Mouse (Mus musculus): ENCODE data around the gene Gpt2. TPM values are rescaled to one million over a fixed set of nuclear protein-coding genes. Genes with fewer than 3 reads are reported as not detected.

The Gpt2 gene
- total RNA-seq, 2 experiments from 2014 or later: 18.8 to 20.3 TPM

DNA sequence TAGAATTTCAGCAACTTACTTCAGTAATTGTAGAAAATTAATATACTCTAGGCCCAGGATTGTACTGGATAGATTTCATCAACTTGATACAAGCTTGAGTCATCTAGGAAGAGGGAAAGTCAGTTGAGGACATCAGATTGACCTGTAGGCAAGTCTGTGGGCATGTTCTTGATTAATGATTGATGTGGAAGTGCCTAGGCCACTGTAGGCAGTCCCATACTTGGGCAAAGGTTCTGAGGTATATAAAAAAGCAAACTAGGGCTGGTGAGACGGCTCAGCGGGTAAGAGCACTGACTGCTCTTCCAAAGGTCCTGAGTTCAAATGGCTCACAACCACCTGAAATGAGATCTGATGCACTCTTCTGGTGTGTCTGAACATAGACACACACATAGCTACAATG is 75.4 kb downstream of the Gpt2 start:
- intact Hi-C loops (cut with DNase I): no loop called here

DNA sequence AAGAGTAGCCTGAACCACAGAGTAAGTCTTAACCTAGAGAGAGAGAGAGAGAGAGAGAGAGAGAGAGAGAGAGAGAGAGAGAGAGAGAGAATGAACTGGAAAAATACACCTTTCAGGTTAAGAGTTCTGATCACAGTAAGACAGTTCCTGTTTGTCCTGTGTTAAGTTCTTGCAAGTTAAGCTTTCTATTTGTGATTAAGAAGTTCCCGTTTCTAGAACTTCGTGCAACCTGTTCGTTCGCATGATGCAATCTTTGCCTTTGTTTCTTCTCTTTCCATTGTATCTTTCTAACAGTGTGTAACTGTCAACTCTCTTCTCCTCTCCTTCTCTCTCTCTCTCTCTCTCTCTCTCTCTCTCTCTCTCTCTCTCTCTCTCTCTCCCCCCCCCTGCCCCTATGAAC is 78.1 kb downstream of the Gpt2 start:
- DNase-seq: no peak
- intact Hi-C loops (cut with DNase I): no loop called here

More for the DNA sequence above, 75.4 kb downstream of the Gpt2 start:
- DNase-seq: no peak

- intact Hi-C loops (cut with DNase I): no loop called here
- DNase-seq: no peak
Observed at GRCm38 (mm10) chr8:85573972-85574496, 81.7 kb downstream of the Gpt2 start.

Other genes starting within 250 kb of the Gpt2 start
- 10 to 100 TPM; 16.6 to 16.7 TPM for gene Orc6, start 192.9 kb upstream of the Gpt2 start, total RNA-seq (2021)
- 10 to 100 TPM; 70.1 to 77.5 TPM for gene Vps35, start 192.8 kb upstream of the Gpt2 start, total RNA-seq (2021)
- 100 to 1,000 TPM; 274 to 314 TPM for gene Mylk3, start 106.2 kb upstream of the Gpt2 start, total RNA-seq (2021)
- gene 4921524J17Rik, start 59.7 kb upstream of the Gpt2 start, total RNA-seq (2021): 10 to 100 TPM; 17.9 to 21.6 TPM
- 100 to 1,000 TPM; 202 to 232 TPM for gene Dnaja2, start 62.8 kb downstream of the Gpt2 start, total RNA-seq (2021)
- 1 to 10 TPM; 5.2 to 5.5 TPM for gene Neto2, start 208.3 kb downstream of the Gpt2 start, total RNA-seq (2021)